Mouse (Mus musculus) ES-E14 (cell line): ENCODE data around the gene Catip. TPM values are rescaled to one million over a fixed set of nuclear protein-coding genes. Genes with fewer than 3 reads are reported as not detected.
"Not testable (repeated sequence)": the region's sequence is repeated elsewhere in the genome, so short reads cannot be mapped to it uniquely, and the experiment has no call there.

ENCODE experiments used
- DNase-seq: peaks from one replicate; pipeline ENCODE4 v3.0.0-alpha.2; 2013; ENCODE audit warnings: low read depth, low spot score
- H3K27ac ChIP-seq: 2 replicates; pipeline ENCODE4 v1.5.1; 2012; ENCODE audit warnings: low read depth, mild to moderate bottlenecking, low read length, moderate library complexity, mixed read lengths; ENCODE audit not compliant: poor library complexity, insufficient read depth, severe bottlenecking
- H3K36me3 ChIP-seq: 2 replicates; pipeline ENCODE4 v1.6.1; 2012; ENCODE audit warnings: mild to moderate bottlenecking, low read length, moderate library complexity, mixed read lengths; ENCODE audit not compliant: control insufficient read depth, poor library complexity, insufficient read depth, severe bottlenecking
- H3K4me1 ChIP-seq, 2 experiments: fragments of 150-350 bp in 1 of 2; sonication (generic) in 1 of 2; 2 replicates each; pipeline ENCODE4 v1.6.1; 2012; ENCODE audit warnings: low read length in 2 of 2, mild to moderate bottlenecking in 1 of 2, mixed read lengths in 1 of 2; ENCODE audit not compliant: control insufficient read depth in 2 of 2, insufficient read depth in 2 of 2, poor library complexity in 1 of 2
- H3K4me3 ChIP-seq, 2 experiments: fragments of 150-350 bp in 1 of 2; sonication (generic) in 1 of 2; 2 replicates each; pipeline ENCODE4 v1.5.1; 2012; ENCODE audit warnings: low read length in 2 of 2, low read depth in 1 of 2, mild to moderate bottlenecking in 1 of 2, mixed read lengths in 1 of 2; ENCODE audit not compliant: insufficient read depth in 1 of 2, poor library complexity in 1 of 2, severe bottlenecking in 1 of 2
- H3K9ac ChIP-seq: 2 replicates; pipeline ENCODE4 v1.6.1; 2012; ENCODE audit warnings: low read depth, mild to moderate bottlenecking, low read length, mixed read lengths; ENCODE audit not compliant: poor library complexity, insufficient read depth, severe bottlenecking
- H3K9me3 ChIP-seq: fragments of 150-350 bp; sonication (generic); 2 replicates; pipeline ENCODE4 v1.6.1; 2012; ENCODE audit warnings: low read depth, mild to moderate bottlenecking, low read length; ENCODE audit not compliant: control insufficient read depth, insufficient read depth
- CHD2 ChIP-seq: IDR thresholded peaks from 2 replicates; pipeline ENCODE4 v1.6.1; 2014; ENCODE audit warnings: mild to moderate bottlenecking, low read depth, low read length, inconsistent platforms
- HCFC1 ChIP-seq: IDR thresholded peaks from 2 replicates; pipeline ENCODE4 v1.6.1; 2012; ENCODE audit warnings: low read length, inconsistent platforms, borderline replicate concordance; ENCODE audit not compliant: insufficient read depth
- MAFK ChIP-seq: IDR thresholded peaks from 2 replicates; pipeline ENCODE4 v1.6.1; 2014; ENCODE audit warnings: mild to moderate bottlenecking, low read depth, low read length, inconsistent platforms; ENCODE audit not compliant: insufficient read depth
- ZC3H11A ChIP-seq: IDR thresholded peaks from 2 replicates; pipeline ENCODE4 v1.6.1; 2012; ENCODE audit warnings: low read depth, mild to moderate bottlenecking, inconsistent platforms, low read length, borderline replicate concordance
- ZNF384 ChIP-seq: IDR thresholded peaks from 2 replicates; pipeline ENCODE4 v1.6.1; 2012; ENCODE audit warnings: low read depth, low read length, inconsistent platforms
- in situ Hi-C, 2 experiments: fragments of 600-800 bp; cut with MboI; formaldehyde crosslinking; loops; one replicate each; pipeline ENCODE4 v1.15.1; 2025; ENCODE audit warnings: low sequenced_read_pairs in 2 of 2, inconsistent platforms in 1 of 2; ENCODE audit not compliant: unreplicated experiment in 2 of 2
- total RNA-seq: library from RNA; depleted of rRNA; stranded (reverse); fragments of 300-350 nt; gene quantifications from 2 replicates; pipeline ENCODE4 v1.2.3, GENCODE M21; 2012

Catip gene
- total RNA-seq, 1 experiment, result 7.3 TPM

- no peaks in the 10 kb centered on the region for H3K36me3 ChIP-seq
- no peak overlapping the region for H3K4me3 ChIP-seq
- in situ Hi-C loops, result no loop called here
- no peak overlapping the region for H3K9ac ChIP-seq
- H3K4me1 ChIP-seq, result no peaks in the 10 kb centered on the region
- H3K27ac ChIP-seq, result no peak overlapping the region
- no peaks in the 10 kb centered on the region for H3K9me3 ChIP-seq
- TF ChIP-seq ZNF384 (no peak), CHD2 (no peak), ZC3H11A (no peak)
- no peak for DNase-seq
These were observed 40.5 kb upstream of the Catip start for GRCm38 (mm10) chr1:74321396-74321795.

- H3K4me3 ChIP-seq, H3K27ac ChIP-seq, H3K4me1 ChIP-seq, in situ Hi-C loops, H3K36me3 ChIP-seq, H3K9ac ChIP-seq, DNase-seq, H3K9me3 ChIP-seq: not testable (repeated sequence)
These were observed 35.0 kb upstream of the Catip start for GRCm38 (mm10) chr1:74326916-74327315.

GRCm38 (mm10) chr1:74329899-74330431, 31.9 kb upstream of the Catip start:
- in situ Hi-C loops, result no loop called here
- no peaks in the 10 kb centered on the region for H3K36me3 ChIP-seq
- TF ChIP-seq MAFK (no peak), CHD2 (no peak), ZC3H11A (no peak), HCFC1 (no peak), ZNF384 (no peak)

GRCm38 (mm10) chr1:74331046-74331681, 30.7 kb upstream of the Catip start:
- Histone ChIP-seq H3K4me1 (peaks cover 0 to 4% of the 10 kb centered on the region in 2 experiments; a peak in 2 of 4 replicates), H3K9ac (no peak overlapping the region), H3K4me3 (no peak overlapping the region), H3K9me3 (no peaks in the 10 kb centered on the region), H3K27ac (no peak overlapping the region), H3K36me3 (no peaks in the 10 kb centered on the region)
- TF ChIP-seq CHD2 (no peak), MAFK (no peak), HCFC1 (no peak), ZC3H11A (no peak), ZNF384 (no peak)
- in situ Hi-C loops, result no loop called here
- no peak for DNase-seq

More at GRCm38 (mm10) chr1:74329899-74330431, 31.9 kb upstream of the Catip start:
- H3K4me3 ChIP-seq, result no peak overlapping the region
- DNase-seq, result no peak
- no peak overlapping the region for H3K9ac ChIP-seq
- no peaks in the 10 kb centered on the region for H3K9me3 ChIP-seq
- peaks cover 0 to 4% of the 10 kb centered on the region in 2 experiments; a peak in 2 of 4 replicates for H3K4me1 ChIP-seq
- no peak overlapping the region for H3K27ac ChIP-seq

- Histone ChIP-seq H3K9me3 (no peaks in the 10 kb centered on the region), H3K4me3 (peak overlapping the region; percentile 60 to 76), H3K4me1 (peaks cover 0 to 5% of the 10 kb centered on the region in 2 experiments; a peak in 2 of 4 replicates), H3K27ac (no peak overlapping the region), H3K36me3 (no peaks in the 10 kb centered on the region), H3K9ac (peak overlapping the region; percentile 56)
- in situ Hi-C loops, result no loop called here
- DNase-seq, result peak; percentile 97
- TF ChIP-seq ZC3H11A (no peak), HCFC1 (no peak; the same call in 1 of the 2 replicates), MAFK (no peak), ZNF384 (no peak), CHD2 (no peak)
These were observed 29.6 kb upstream of the Catip start for GRCm38 (mm10) chr1:74332241-74332763.
